Mouse (Mus musculus) c-Kit-negative CD71-positive TER-119-positive erythroid progenitor cells, embryonic 14.5 days (primary cell): Measurements from ENCODE around the gene Bnip3.

Experiments
- DNase-seq: peaks from one replicate; pipeline ENCODE4 v3.0.0-alpha.2; 2013; ENCODE audit warnings: low read depth, low spot score

Bnip3 gene

DNA sequence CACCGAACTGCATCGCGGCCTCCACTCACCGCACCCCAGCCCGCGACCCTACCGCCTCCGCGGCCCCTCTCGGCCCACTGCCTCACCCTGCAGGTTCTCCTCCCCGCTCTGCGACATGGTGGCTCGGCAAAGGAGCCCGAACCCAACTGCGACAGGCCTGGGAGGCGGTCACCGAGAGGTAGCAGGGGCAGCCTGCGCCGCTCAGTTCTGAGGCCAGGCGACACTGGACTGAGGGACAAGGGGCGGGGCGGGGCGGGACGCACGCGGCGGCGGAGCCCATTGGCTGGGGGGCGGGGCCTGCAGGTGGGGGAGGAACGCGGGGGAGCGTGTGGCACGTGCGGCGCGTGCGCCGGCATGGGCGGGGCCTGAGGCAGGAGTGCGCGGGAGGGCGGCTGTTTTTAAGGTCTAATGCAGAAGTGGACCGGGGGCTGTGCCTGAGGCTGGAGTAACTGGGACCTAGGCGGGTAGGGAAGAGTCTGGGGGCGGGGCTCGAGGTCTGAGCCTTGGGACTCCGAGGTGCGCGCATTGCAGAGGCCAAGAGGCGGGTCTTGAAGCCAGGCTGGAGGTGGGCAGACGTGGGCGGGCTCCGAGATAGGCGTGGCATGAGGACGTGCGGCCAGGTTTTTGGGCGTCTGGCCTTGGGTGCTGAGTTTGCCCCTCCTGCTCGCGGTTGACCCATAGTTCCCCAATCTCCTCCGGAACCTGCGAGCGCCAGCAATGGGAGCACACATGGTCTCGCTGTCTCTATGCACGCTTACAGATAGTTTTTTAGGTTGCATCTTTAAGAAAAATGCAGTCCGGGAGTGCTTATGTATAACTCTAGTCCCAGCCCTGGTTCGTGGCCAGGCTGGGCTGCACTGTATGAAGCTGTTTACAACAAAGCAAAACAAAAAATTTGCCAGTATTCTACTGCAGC lies at the start of gene Bnip3:
Bnip3 (minus strand) TSS at position 243 of the 916 bp plus-strand sequence.
- DNase-seq, result peak; percentile 79

GRCm38 (mm10) chr7:138957106-138957505 lies 47.8 kb upstream of the Bnip3 start:
- no peak for DNase-seq

GRCm38 (mm10) chr7:138955787-138956186 lies 46.5 kb upstream of the Bnip3 start:
- DNase-seq, result no peak

GRCm38 (mm10) chr7:138948309-138948708 lies 39.0 kb upstream of the Bnip3 start:
- no peak for DNase-seq

DNA sequence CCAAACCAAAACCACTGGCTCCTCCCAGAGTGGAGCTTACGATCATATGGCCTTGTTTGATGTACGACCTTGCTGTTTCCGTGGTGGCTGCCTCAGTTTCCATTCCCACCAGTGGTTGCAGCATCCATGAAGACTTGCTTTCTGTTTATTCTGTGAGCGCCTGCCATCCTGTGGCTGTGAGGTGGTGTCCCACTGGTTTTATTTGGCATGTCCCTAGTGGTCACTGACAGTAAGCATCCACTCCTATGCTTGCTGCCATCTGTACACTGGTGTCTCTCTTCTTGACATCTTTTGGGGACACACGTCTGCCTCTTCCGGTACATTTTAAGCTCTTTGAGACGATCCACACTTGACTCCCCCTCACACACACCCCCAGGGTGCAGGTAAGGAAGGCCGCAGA lies 38.4 kb upstream of the Bnip3 start:
- no peak for DNase-seq

- DNase-seq, result no peak
Measured at GRCm38 (mm10) chr7:138945668-138946067, 36.3 kb upstream of the Bnip3 start.

DNA sequence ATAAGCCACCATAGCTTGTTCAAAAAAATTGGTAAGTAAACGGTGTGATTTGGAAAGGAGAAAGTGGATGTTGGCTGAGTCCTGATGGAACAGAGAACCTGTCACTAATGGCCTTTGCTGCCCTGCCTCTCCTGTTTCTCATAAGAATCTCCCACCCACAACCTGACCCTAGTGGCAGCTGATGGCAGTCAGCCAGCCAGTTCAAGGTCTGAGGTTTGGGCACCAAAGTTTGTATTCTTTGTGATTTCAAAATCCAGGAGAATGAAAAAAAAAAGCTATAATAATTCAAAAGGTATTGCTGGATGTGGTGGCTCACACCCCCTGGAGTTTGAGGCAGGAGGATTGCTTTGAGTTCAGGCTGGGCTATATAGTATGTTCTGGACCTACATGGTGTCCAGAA lies 33.0 kb upstream of the Bnip3 start:
- DNase-seq, result no peak

- no peak for DNase-seq
Measured at GRCm38 (mm10) chr7:138941571-138941970, 32.3 kb upstream of the Bnip3 start.

DNA sequence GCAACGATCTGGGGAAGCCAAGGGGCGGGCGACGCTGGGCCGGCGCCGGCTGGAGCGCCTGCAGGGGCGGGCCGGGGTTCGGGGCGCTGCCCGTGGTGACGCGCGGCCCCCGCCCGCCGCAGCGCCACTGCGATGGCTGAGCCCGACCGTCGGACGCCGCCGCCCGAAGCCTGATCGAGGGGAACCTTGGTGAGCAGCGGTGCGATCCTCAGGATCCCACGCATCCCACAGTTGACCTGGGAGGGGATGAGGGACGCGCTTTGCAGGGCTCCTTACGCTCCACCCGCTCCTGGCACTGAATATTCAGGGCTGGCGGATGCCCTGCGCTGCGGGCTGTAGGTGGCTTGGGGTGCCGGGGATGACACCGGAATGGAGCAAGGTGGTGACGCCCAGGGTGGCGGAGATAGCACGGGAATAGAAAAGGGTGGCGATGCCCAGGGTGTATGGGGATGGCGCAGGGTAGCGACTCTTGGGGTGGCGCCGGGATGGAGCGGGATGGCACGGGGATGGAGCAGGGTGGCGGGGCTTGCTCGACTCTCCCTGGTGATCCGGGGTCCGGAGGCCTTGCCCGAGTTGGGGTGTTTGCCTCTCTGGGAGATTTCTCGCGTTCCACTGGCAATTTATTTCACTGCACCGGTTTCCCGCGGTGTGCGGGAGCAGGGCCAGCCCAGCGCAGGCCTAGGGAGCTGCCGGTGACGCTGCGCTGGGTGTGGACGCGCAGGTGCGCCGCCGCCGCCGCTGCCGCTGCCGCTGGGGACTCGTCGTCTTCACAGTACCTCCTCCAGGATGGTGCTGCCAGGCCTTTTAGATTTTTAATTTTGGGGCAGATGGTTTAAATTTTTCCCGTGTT lies 31.5 kb upstream of the Bnip3 start, which contains the start of gene Jakmip3:
Jakmip3 (plus strand) TSS at position 119 of the 850 bp plus-strand sequence.
- DNase-seq, result no peak

DNA sequence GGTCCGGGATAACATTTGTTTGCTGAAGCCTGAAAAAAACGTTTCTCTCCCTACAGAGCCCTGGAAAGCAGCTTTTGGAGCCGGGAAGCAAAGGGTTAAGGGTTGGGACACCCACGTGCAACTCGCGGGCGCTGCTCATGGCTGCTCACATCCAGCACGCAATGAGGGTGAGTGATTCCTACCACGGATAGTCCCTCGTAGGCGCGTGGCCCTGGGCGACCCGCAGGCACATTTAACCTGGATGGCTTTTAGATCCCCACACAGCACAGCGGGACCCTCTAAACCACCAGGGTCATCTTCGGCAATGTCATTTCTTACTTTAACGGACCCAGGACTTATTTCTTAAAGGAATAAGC lies 30.9 kb upstream of the Bnip3 start:
- no peak for DNase-seq

GRCm38 (mm10) chr7:138938991-138939390 lies 29.7 kb upstream of the Bnip3 start:
- no peak for DNase-seq

GRCm38 (mm10) chr7:138934523-138934922 lies 25.2 kb upstream of the Bnip3 start:
- no peak for DNase-seq

DNA sequence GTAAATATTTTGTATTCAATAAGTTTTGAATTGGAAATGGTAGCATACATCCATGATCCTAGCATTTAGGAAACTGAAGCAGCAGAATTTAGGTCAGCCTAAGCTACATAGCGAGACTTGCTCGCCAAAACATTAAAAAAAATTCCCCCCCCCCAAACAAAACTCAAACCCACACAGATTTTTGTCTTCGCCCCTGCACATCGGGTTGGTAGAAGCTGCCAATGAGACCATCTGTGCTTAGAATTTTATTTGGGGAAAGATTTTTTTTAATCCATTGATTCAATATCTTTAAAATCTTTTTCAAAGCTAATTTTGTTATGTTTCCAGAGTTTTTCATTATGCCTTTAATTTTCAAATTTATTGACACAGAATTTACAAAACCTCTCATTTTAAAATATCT lies 19.1 kb upstream of the Bnip3 start:
- DNase-seq, result no peak

GRCm38 (mm10) chr7:138923756-138924425 lies 14.6 kb upstream of the Bnip3 start:
- DNase-seq, result no peak

DNA sequence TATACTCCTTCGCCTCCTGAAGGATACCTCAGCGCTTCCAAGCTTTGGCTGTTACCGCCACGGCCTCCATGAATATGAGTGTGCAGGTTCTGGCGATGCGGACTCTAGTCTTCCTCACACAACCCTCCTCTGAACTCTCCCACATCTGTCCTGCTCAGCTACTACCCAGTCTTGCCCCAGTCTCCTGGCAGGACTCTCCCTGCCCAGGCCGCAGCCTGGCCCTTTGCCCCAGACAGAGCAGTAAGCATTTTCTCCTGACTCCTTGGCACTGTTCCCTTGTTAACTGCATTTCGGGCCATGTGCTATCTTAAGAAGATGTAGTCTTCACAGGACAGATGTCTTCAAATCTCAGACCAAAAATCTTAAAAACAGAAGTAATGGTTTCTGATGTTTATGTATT lies 12.3 kb upstream of the Bnip3 start:
- no peak for DNase-seq

- no peak for DNase-seq
Measured at GRCm38 (mm10) chr7:138919156-138919944, 10.0 kb upstream of the Bnip3 start.

- DNase-seq, result no peak
Measured at GRCm38 (mm10) chr7:138913616-138914015, 4.3 kb upstream of the Bnip3 start.

GRCm38 (mm10) chr7:138910193-138910562 lies 859 bp upstream of the Bnip3 start:
- no peak for DNase-seq

- DNase-seq, result no peak
Measured at GRCm38 (mm10) chr7:138908768-138909276, 497 bp downstream of the Bnip3 start.

DNA sequence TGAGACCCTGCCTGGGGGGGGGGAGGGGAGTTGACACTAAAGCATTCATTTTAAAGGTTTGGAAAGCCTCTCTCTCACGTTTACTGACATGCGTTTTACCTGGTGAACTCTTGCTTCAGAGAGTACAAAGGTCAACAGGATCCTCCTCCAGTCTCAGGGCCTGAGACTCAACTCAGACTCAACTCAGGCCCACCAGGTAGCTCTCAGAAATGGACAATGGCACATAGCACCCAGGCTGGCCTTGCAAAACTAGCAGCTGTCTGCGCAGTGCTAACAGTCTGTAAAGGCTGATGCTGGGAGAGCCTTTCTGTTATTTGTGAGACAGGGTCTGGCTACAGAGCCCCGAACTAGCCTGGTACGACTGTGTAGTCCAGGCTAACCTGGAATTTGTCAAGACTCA lies 1.3 kb downstream of the Bnip3 start:
- no peak for DNase-seq

GRCm38 (mm10) chr7:138907043-138907442 lies 2.3 kb downstream of the Bnip3 start:
- peak; percentile 38 for DNase-seq
